Mouse (Mus musculus) myocyte (in vitro differentiated cells): ENCODE data around the gene Dnase2b. TPM values are rescaled to one million over a fixed set of nuclear protein-coding genes. Genes with fewer than 3 reads are reported as not detected.

Source experiments
- H3K27me3 ChIP-seq: one replicate; pipeline ENCODE4 v1.6.1; 2011; ENCODE audit not compliant: control insufficient read depth, insufficient read depth, insufficient read length
- H3K36me3 ChIP-seq: one replicate; pipeline ENCODE4 v1.6.1; 2011; ENCODE audit not compliant: control insufficient read depth, insufficient read depth
- H3K4me2 ChIP-seq: one replicate; pipeline ENCODE4 v1.6.1; 2011; ENCODE audit warnings: low read depth, control low read depth
- H3K4me3 ChIP-seq: one replicate; pipeline ENCODE4 v1.5.1; 2011; ENCODE audit warnings: mild to moderate bottlenecking, control low read depth, moderate library complexity
- H3K79me2 ChIP-seq: one replicate; pipeline ENCODE4 v1.6.1; 2011; ENCODE audit not compliant: control insufficient read depth, insufficient read depth
- H3ac ChIP-seq: one replicate; pipeline ENCODE4 v1.6.1; 2011; ENCODE audit not compliant: control insufficient read depth, insufficient read length
- CEBPB ChIP-seq: IDR thresholded peaks from 2 replicates; pipeline ENCODE4 v1.6.1; 2011; ENCODE audit warnings: mild to moderate bottlenecking, moderate library complexity; ENCODE audit not compliant: poor library complexity, insufficient read depth, severe bottlenecking
- E2F4 ChIP-seq: IDR thresholded peaks from one replicate; pipeline ENCODE4 v1.6.1; 2011; ENCODE audit warnings: mild to moderate bottlenecking, control low read depth, moderate library complexity; ENCODE audit not compliant: insufficient read depth
- MAX ChIP-seq: IDR thresholded peaks from one replicate; pipeline ENCODE4 v1.6.1; 2011; ENCODE audit warnings: low read depth, mild to moderate bottlenecking, control low read depth
- MYOD1 ChIP-seq, 3 experiments: IDR thresholded peaks; one replicate each; pipeline ENCODE4 v1.6.1; 2011; ENCODE audit warnings: control low read depth in 2 of 3, low read depth in 2 of 3, mild to moderate bottlenecking in 2 of 3, moderate library complexity in 1 of 3; ENCODE audit not compliant: insufficient read length in 2 of 3, control insufficient read depth in 1 of 3
- MYOG ChIP-seq, 3 experiments: IDR thresholded peaks; one replicate each; pipeline ENCODE4 v1.6.1; 2011; ENCODE audit warnings: control low read depth in 2 of 3, low read depth in 2 of 3, mild to moderate bottlenecking in 2 of 3; ENCODE audit not compliant: insufficient read length in 2 of 3, control insufficient read depth in 1 of 3, insufficient read depth in 1 of 3
- POLR2A ChIP-seq: IDR thresholded peaks from one replicate; pipeline ENCODE4 v1.6.1; 2011; ENCODE audit warnings: low read depth, mild to moderate bottlenecking, control low read depth, moderate library complexity; ENCODE audit not compliant: insufficient read length
- POLR2AphosphoS2 ChIP-seq: IDR thresholded peaks from one replicate; pipeline ENCODE4 v1.6.1; 2011; ENCODE audit warnings: low read depth, control low read depth; ENCODE audit not compliant: insufficient read length
- REST ChIP-seq: IDR thresholded peaks from one replicate; pipeline ENCODE4 v1.6.1; 2011; ENCODE audit warnings: mild to moderate bottlenecking, control low read depth, moderate library complexity; ENCODE audit not compliant: insufficient read depth, insufficient read length
- SRF ChIP-seq: IDR thresholded peaks from one replicate; pipeline ENCODE4 v1.6.1; 2011; ENCODE audit warnings: low read depth; ENCODE audit not compliant: control insufficient read depth, insufficient read length
- TCF12 ChIP-seq: IDR thresholded peaks from one replicate; pipeline ENCODE4 v1.6.1; 2011; ENCODE audit warnings: mild to moderate bottlenecking, control low read depth; ENCODE audit not compliant: poor library complexity, insufficient read depth, severe bottlenecking
- TCF3 ChIP-seq: IDR thresholded peaks from one replicate; pipeline ENCODE4 v1.6.1; 2011; ENCODE audit warnings: low read depth, control low read depth; ENCODE audit not compliant: insufficient read length
- USF1 ChIP-seq: IDR thresholded peaks from one replicate; pipeline ENCODE4 v1.6.1; 2011; ENCODE audit warnings: low read depth, mild to moderate bottlenecking, control low read depth, moderate library complexity
- polyA plus RNA-seq: library from polyadenylated mRNA; unstranded; fragments of >200 nt; fragmentation: generic; extraction: Trizol; gene quantifications from one replicate; pipeline ENCODE4 v1.2.1, GENCODE M21; 2012; ENCODE audit warnings: missing spikeins

The Dnase2b gene
- polyA plus RNA-seq, 1 experiment: not detected

DNA sequence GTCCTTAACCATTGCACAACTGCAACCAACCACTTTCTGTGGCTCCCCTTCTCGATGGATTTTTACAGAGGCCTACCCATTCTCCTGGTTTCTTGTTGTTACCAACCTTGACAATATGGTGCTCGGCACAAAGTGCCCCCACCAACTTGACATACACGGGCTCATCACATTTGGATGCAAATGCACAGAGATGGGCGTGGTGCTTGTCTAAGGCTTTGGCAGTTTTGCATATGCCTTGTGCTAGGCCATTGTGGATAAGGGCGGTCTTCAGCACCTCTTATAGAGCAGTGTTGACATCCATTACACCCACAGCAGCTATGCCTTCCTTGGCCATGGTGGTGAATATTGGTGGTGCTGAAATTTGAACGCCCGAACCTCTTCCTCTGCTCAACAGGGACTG lies 52.5 kb downstream of the Dnase2b start:
- Histone ChIP-seq H3ac (no peak overlapping the region), H3K27me3 (no peaks in the 10 kb centered on the region)

DNA sequence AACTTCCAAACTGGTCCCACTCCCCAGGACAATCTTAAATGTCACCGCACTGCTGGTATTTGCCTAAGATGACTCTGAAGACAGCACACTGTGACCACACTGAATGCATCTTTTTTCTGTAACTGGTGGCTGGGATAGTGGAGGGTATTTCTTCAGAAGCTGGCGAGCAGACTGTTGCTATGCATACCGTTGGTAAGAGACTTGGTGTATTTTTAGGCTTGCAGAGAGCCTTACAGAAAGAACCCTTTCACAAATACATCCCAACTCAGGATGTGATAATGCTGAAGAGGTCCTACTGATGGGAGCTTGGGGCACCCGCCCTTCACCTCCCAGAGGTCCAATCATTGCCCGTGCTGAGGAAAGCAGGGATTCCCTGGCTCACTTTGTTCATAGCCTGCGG lies 57.9 kb downstream of the Dnase2b start:
- H3K36me3 ChIP-seq: no peaks in the 10 kb centered on the region
- H3K27me3 ChIP-seq: no peaks in the 10 kb centered on the region
- no peaks in the 10 kb centered on the region for H3K79me2 ChIP-seq
- no peak overlapping the region for H3K4me2 ChIP-seq
- H3ac ChIP-seq: no peak overlapping the region
- H3K4me3 ChIP-seq: no peak overlapping the region
- TF ChIP-seq SRF (no peak), MYOG (IDR thresholded peaks at IDR 0.05; ENCODE audit: control insufficient read depth in 1 of 3, insufficient read depth in 1 of 3, insufficient read length in 2 of 3, low read depth in 2 of 3) (no peak), MYOD1 (IDR thresholded peaks at IDR 0.05; ENCODE audit: control insufficient read depth in 1 of 3, insufficient read length in 2 of 3, low read depth in 2 of 3) (no peak), E2F4 (no peak), POLR2AphosphoS2 (no peak), CEBPB (no peak), TCF3 (no peak), REST (no peak), USF1 (no peak), TCF12 (no peak), MAX (no peak), POLR2A (no peak)

More for the DNA sequence above, 52.5 kb downstream of the Dnase2b start:
- Histone ChIP-seq H3K4me2 (no peak overlapping the region), H3K79me2 (no peaks in the 10 kb centered on the region), H3K4me3 (no peak overlapping the region), H3K36me3 (no peaks in the 10 kb centered on the region)
- TF ChIP-seq USF1 (no peak), TCF3 (no peak), POLR2AphosphoS2 (no peak), MYOG (IDR thresholded peaks at IDR 0.05; ENCODE audit: control insufficient read depth in 1 of 3, insufficient read depth in 1 of 3, insufficient read length in 2 of 3, low read depth in 2 of 3) (no peak), MYOD1 (IDR thresholded peaks at IDR 0.05; ENCODE audit: control insufficient read depth in 1 of 3, insufficient read length in 2 of 3, low read depth in 2 of 3) (no peak), POLR2A (no peak), REST (no peak), MAX (no peak), SRF (no peak), CEBPB (no peak), TCF12 (no peak), E2F4 (no peak)

DNA sequence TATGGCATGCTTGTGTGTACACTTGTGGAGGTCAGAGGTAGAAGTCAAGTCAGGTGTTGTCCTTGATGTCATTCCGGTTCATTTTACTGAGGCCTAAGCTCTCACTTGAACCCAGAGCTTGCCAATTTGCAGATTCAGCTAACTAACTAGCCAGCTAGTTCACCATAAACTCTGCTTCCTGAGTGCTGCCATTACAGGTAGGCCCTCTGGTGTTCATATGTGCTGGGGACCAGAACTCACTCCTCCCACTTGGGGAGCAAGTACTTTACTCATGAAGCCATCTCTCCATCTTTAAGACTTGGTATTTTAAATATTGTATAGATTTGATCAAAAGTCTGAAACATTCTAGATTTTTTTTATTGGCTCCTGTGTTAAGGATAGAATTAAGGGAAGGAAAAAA lies 58.8 kb downstream of the Dnase2b start:
- Histone ChIP-seq H3ac (no peak overlapping the region), H3K4me3 (no peak overlapping the region), H3K4me2 (no peak overlapping the region), H3K27me3 (no peaks in the 10 kb centered on the region), H3K36me3 (no peaks in the 10 kb centered on the region), H3K79me2 (no peaks in the 10 kb centered on the region)
- TF ChIP-seq TCF12 (no peak), MYOG (IDR thresholded peaks at IDR 0.05; ENCODE audit: control insufficient read depth in 1 of 3, insufficient read depth in 1 of 3, insufficient read length in 2 of 3, low read depth in 2 of 3) (no peak), E2F4 (no peak), MAX (no peak), REST (no peak), POLR2AphosphoS2 (no peak), POLR2A (no peak)

DNA sequence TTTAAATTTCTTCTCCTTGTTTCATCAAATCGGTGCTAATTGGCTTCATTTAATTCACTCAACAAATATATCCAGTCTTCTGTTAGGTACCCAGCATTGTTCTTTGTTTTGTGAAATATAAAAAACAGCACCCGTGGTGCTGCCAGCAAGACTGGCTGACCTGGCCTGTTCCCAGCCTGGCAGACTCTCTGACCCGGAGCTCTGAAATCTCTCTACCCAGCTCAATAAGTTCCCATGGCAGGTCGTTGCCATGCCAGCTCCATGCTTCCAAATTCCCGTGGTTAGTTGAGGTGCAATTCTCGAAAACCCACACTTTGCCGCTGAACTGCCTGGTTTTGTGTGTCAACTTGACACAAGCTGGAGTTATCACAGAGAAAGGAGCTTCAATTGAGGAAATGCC lies 60.6 kb downstream of the Dnase2b start:
- no peaks in the 10 kb centered on the region for H3K36me3 ChIP-seq
- TF ChIP-seq TCF12 (no peak), MYOG (IDR thresholded peaks at IDR 0.05; ENCODE audit: control insufficient read depth in 1 of 3, insufficient read depth in 1 of 3, insufficient read length in 2 of 3, low read depth in 2 of 3) (no peak), MAX (no peak), USF1 (no peak), MYOD1 (IDR thresholded peaks at IDR 0.05; ENCODE audit: control insufficient read depth in 1 of 3, insufficient read length in 2 of 3, low read depth in 2 of 3) (no peak), SRF (no peak), E2F4 (no peak), POLR2A (no peak), TCF3 (no peak), POLR2AphosphoS2 (no peak), REST (no peak), CEBPB (no peak)

DNA sequence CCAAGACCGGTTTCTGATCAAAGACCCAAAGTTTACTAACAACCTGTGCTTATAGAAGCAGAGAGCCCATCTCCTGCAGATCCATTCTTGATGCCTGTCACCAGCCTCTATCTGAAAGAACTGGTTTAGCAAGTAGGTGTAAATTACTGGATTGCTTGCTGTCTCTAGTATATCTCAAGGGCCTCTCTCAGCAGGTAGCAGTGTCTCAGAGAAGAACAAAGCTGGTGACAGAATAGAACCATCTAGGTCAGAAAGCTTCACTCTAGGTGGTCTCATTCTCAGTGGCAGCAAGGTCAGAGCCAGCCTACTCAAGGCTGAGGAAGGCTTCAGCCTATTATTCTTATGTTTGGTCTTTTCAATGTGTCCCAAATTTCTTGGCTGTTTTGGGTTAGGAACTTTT lies 71.8 kb downstream of the Dnase2b start:
- TF ChIP-seq MYOG (IDR thresholded peaks at IDR 0.05; ENCODE audit: control insufficient read depth in 1 of 3, insufficient read depth in 1 of 3, insufficient read length in 2 of 3, low read depth in 2 of 3) (no peak), USF1 (no peak), POLR2AphosphoS2 (no peak)
- no peak overlapping the region for H3ac ChIP-seq

More for the DNA sequence above, 60.6 kb downstream of the Dnase2b start:
- H3ac ChIP-seq: no peak overlapping the region
- H3K4me3 ChIP-seq: no peak overlapping the region
- H3K79me2 ChIP-seq: no peaks in the 10 kb centered on the region
- no peak overlapping the region for H3K4me2 ChIP-seq
- H3K27me3 ChIP-seq: no peaks in the 10 kb centered on the region

More for the DNA sequence above, 71.8 kb downstream of the Dnase2b start:
- Histone ChIP-seq H3K4me2 (no peak overlapping the region), H3K36me3 (no peaks in the 10 kb centered on the region), H3K27me3 (no peaks in the 10 kb centered on the region), H3K4me3 (no peak overlapping the region), H3K79me2 (no peaks in the 10 kb centered on the region)
